Mouse (Mus musculus): ENCODE data around the gene Agmat.

GRCm38 (mm10) chr4:141711250-141711649 lies 35.2 kb upstream of the Agmat start:
- TF ChIP-seq CTCF (IDR thresholded peaks at IDR 0.05; ENCODE audit: control insufficient read depth, insufficient read depth, insufficient read length) (no peak), USF1 (IDR thresholded peaks at IDR 0.05; ENCODE audit: low read depth) (no peak), MAX (IDR thresholded peaks at IDR 0.05) (no peak)

Measured in C2C12 (cell line).